20 mouse cellular contexts compared by ENCODE assay signal in the genomic region with DNA sequence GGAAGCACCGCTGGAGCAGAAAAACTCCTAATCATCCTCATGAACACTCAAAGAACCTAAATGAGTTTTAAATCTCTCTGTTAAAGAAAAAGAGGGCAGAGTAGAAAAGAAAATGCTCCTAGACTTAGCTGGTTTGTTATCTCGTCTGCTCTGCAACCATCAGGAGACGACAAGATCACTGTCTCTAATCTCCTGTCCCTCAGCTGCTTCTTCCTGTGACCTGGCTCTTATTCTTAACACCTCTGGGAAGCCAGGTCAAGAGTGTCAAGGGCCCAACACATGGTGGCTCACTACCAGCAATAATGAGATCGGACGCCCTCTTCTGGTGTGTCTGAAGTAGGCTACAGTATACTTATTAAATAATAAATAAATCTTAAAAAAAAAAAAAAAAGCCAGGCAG.
"Had no signal": no experiment of that assay in that cellular context is flagged by ENCODE, and none has a peak within 500 bp of the region (broad histone marks: within the 10 kb centered on the region; RNA-seq: fewer than 3 reads in every experiment).

No protein-coding gene starts in this region.

- H3K27ac ChIP-seq: intestine, embryonic 15.5 days; kidney, embryonic 15.5 days; limb, embryonic 10.5 days; limb, embryonic 13.5 days; macrophage; stomach, postnatal 0 days had no signal

- H3K36me3 ChIP-seq: intestine, embryonic 15.5 days had no signal

- H3K4me3 ChIP-seq: intestine, embryonic 15.5 days; kidney, embryonic 15.5 days; limb, embryonic 10.5 days; limb, embryonic 13.5 days had no signal

- H3K4me2 ChIP-seq: intestine, embryonic 15.5 days; kidney, embryonic 15.5 days; limb, embryonic 13.5 days; lung, embryonic 14.5 days; midbrain, embryonic 11.5 days had no signal

- H3K27me3 ChIP-seq: intestine, embryonic 15.5 days; kidney, embryonic 15.5 days; limb, embryonic 13.5 days; megakaryocyte, embryonic 14.5 days had no signal

- H3K4me1 ChIP-seq: intestine, embryonic 15.5 days; limb, embryonic 10.5 days; limb, embryonic 13.5 days had no signal

- DNase-seq: kidney, adult 11 months; kidney, adult 8-10 months; kidney, postnatal 10 days; kidney, postnatal 36 days; lung, embryonic 14.5 days; midbrain, embryonic 14.5 days; right cerebral cortex, postnatal 14 days; right cerebral cortex, postnatal 4 days; thymus, adult 2 months; thymus, postnatal 14 days; thymus, postnatal 4 days had no signal

- H3K9me3 ChIP-seq: intestine, embryonic 15.5 days; kidney, embryonic 15.5 days; limb, embryonic 10.5 days; limb, embryonic 13.5 days; megakaryocyte, embryonic 14.5 days had no signal

- H3K9ac ChIP-seq: intestine, embryonic 15.5 days; kidney, embryonic 15.5 days; limb, embryonic 13.5 days; lung, embryonic 14.5 days had no signal

- ATAC-seq: intestine, embryonic 15.5 days; lung, postnatal 0 days had no signal
